Mouse (Mus musculus): ENCODE results near the gene H2-Ab1. TPM values are rescaled to one million over a fixed set of nuclear protein-coding genes. Genes with fewer than 3 reads are reported as not detected.
"Not testable (repeated sequence)": the region's sequence is repeated elsewhere in the genome, so short reads cannot be mapped to it uniquely, and the experiment has no call there.

H2-Ab1 gene
- polyA plus RNA-seq, 1 experiment from 2014 or later = 11.7 TPM

- Histone ChIP-seq H3K4me1 (0 out of 2 replicates have a peak, but pooled peaks cover 8% of the 10 kb centered on the region), H3K9ac (no peak overlapping the region), H3K4me3 (replicated peaks) (no peak overlapping the region), H3K9me3 (replicated peaks) (no peaks in the 10 kb centered on the region), H3K36me3 (no peaks in the 10 kb centered on the region), H3K4me2 (replicated peaks) (no peak overlapping the region), H3K27me3 (no peaks in the 10 kb centered on the region; the same call in 1 of the 2 replicates), H3K27ac (replicated peaks) (no peak overlapping the region)
- no peak for ATAC-seq (ENCODE audit: insufficient number of reproducible peaks, low FRiP score, low TSS enrichment, low read depth)
- WGBS = 71% methylated on average over 4 of the region's 4 CpGs
Measured at GRCm38 (mm10) chr17:34308161-34308560, 50.7 kb downstream of the H2-Ab1 start.

- H3K27ac ChIP-seq (replicated peaks) = no peak overlapping the region
- H3K36me3 ChIP-seq = no peaks in the 10 kb centered on the region
- H3K4me3 ChIP-seq (replicated peaks) = peak overlapping the region; percentile 64
- 0 out of 2 replicates have a peak, but pooled peaks cover 8% of the 10 kb centered on the region for H3K4me1 ChIP-seq
- H3K9me3 ChIP-seq (replicated peaks) = no peaks in the 10 kb centered on the region
- H3K27me3 ChIP-seq = no peaks in the 10 kb centered on the region; the same call in 1 of the 2 replicates
- peak overlapping the region; percentile 74 for H3K4me2 ChIP-seq (replicated peaks)
- H3K9ac ChIP-seq = peak overlapping the region; percentile 57; the same call in 1 of the 2 replicates
- no peak for ATAC-seq (ENCODE audit: insufficient number of reproducible peaks, low FRiP score, low TSS enrichment, low read depth)
- 35% methylated on average over 10 of the region's 10 CpGs for WGBS
Measured at GRCm38 (mm10) chr17:34309225-34309624, 51.7 kb downstream of the H2-Ab1 start.

DNA sequence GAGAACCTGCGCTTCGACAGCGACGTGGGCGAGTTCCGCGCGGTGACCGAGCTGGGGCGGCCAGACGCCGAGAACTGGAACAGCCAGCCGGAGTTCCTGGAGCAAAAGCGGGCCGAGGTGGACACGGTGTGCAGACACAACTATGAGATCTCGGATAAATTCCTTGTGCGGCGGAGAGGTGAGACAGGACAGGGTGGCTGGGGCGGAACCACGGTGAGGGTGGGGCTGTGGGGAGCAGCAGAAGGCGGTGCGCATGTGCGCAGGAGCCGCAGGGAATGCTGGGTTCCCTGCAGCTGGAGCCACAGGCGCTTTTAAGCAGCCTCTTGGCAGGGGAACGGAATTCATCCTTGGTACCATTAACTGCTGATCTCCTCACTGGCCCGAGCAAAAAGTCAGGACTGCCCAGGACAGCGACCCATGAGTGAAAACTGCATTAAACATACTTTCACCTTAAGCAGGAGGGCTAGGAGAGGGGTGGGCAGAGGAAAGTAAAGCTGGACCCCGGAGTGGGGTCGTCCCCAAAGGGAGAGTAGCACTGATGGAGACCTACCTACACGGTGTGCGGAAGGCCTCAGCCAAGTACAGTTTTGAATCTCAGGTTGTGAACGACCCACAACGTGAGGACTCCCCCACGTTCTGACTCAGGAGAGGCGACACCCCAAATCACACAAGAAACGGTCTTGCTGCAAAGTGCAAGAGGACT is 52.3 kb downstream of the H2-Ab1 start:
- WGBS = 19% methylated on average over 38 of the region's 38 CpGs
- ATAC-seq (ENCODE audit: insufficient number of reproducible peaks, low FRiP score, low TSS enrichment, low read depth) = peak; percentile 80

DNA sequence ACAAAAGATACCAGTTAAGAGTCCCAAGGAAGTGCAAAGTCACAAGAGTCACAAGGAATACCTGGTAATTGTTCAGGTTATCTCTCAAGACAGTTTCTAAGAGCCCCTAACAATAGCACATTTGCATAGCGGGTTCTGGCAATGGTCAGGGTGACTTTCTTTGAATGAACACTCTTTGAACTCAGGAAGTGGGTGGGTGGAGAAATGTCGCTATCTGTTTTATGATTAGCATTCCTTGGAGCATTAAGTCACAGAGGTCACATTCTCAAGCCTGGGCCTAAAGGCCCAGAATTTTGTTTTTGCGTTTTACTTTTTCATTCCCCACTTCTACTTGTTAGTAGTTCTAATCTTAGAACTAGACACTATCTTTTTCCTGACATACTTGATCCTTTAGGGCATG is 53.0 kb downstream of the H2-Ab1 start:
- 86% methylated on average over 3 of the region's 3 CpGs for WGBS
- not testable (repeated sequence) for H3K27me3 ChIP-seq; H3K9me3 ChIP-seq (replicated peaks); H3K9ac ChIP-seq; H3K4me2 ChIP-seq (replicated peaks); H3K36me3 ChIP-seq; H3K27ac ChIP-seq (replicated peaks); ATAC-seq (ENCODE audit: insufficient number of reproducible peaks, low FRiP score, low TSS enrichment, low read depth); H3K4me3 ChIP-seq (replicated peaks); H3K4me1 ChIP-seq

More for the DNA sequence above, 52.3 kb downstream of the H2-Ab1 start:
- Histone ChIP-seq H3K9ac (peak overlapping the region; percentile 57; the same call in 1 of the 2 replicates), H3K27me3 (no peaks in the 10 kb centered on the region; the same call in 1 of the 2 replicates), H3K27ac (replicated peaks) (0 out of 2 replicates have a peak overlapping the region, but pooled peaks have one; percentile 44), H3K9me3 (replicated peaks) (no peaks in the 10 kb centered on the region), H3K4me2 (replicated peaks) (peak overlapping the region; percentile 74), H3K4me1 (0 out of 2 replicates have a peak, but pooled peaks cover 8% of the 10 kb centered on the region), H3K4me3 (replicated peaks) (peak overlapping the region; percentile 64), H3K36me3 (no peaks in the 10 kb centered on the region)

DNA sequence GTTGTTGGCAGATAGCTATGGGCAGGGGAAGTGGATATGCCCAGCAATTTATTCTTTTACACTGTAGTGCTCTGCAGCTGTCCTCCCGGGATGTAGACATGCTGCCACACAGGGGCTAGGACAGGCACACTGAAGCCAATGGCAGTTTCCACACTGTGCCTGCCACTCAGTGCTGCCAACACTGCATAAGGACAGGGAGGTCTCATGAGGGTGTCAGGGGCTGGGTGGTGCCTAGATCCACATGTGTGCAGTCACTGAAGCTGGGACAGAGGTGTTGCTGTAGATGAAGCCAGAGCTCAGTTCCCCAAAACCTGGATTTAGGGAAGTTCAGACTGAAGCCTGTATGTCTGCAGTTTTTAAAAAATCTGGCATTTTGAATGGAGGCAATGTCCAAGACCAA is 54.7 kb downstream of the H2-Ab1 start:
- no peaks in the 10 kb centered on the region for H3K9me3 ChIP-seq (replicated peaks)
- H3K4me1 ChIP-seq = 0 out of 2 replicates have a peak, but pooled peaks cover 8% of the 10 kb centered on the region
- no peak overlapping the region for H3K4me2 ChIP-seq (replicated peaks)
- peaks cover 3% of the 10 kb centered on the region; the same call in 1 of the 2 replicates for H3K27me3 ChIP-seq
- WGBS = 88% methylated on average over 1 of the region's 1 CpGs
- H3K4me3 ChIP-seq (replicated peaks) = no peak overlapping the region
- no peak overlapping the region for H3K9ac ChIP-seq
- no peak for ATAC-seq (ENCODE audit: insufficient number of reproducible peaks, low FRiP score, low TSS enrichment, low read depth)
- no peak overlapping the region for H3K27ac ChIP-seq (replicated peaks)
- H3K36me3 ChIP-seq = no peaks in the 10 kb centered on the region

GRCm38 (mm10) chr17:34313393-34313792 is 55.9 kb downstream of the H2-Ab1 start:
- 33% methylated on average over 3 of the region's 3 CpGs for whole genome bisulfite sequencing
- Histone ChIP-seq H3K9ac (no peak overlapping the region), H3K27ac (replicated peaks) (no peak overlapping the region), H3K27me3 (peaks cover 3% of the 10 kb centered on the region; the same call in 1 of the 2 replicates), H3K4me1 (0 out of 2 replicates have a peak, but pooled peaks cover 8% of the 10 kb centered on the region), H3K4me2 (replicated peaks) (no peak overlapping the region), H3K36me3 (no peaks in the 10 kb centered on the region), H3K4me3 (replicated peaks) (no peak overlapping the region), H3K9me3 (replicated peaks) (no peaks in the 10 kb centered on the region)
- no peak for ATAC-seq (ENCODE audit: insufficient number of reproducible peaks, low FRiP score, low TSS enrichment, low read depth)

DNA sequence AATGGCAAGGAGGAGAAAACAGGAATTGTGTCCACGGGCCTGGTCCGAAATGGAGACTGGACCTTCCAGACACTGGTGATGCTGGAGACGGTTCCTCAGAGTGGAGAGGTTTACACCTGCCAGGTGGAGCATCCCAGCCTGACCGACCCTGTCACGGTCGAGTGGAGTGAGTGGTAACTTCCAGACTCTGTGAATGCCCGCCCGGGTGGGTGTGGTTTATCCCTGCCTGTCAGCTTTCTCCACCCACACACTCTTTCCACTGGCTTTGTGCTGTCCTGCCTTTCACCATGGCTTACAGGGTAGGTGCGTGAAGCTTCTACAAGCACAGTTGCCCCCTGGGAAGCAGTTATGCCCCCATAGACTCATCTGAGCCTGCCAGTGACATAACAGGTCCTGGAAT is 56.8 kb downstream of the H2-Ab1 start:
- 67% methylated on average over 9 of the region's 9 CpGs for WGBS
- no peaks in the 10 kb centered on the region for H3K9me3 ChIP-seq (replicated peaks)
- ATAC-seq (ENCODE audit: insufficient number of reproducible peaks, low FRiP score, low TSS enrichment, low read depth) = no peak
- H3K36me3 ChIP-seq = no peaks in the 10 kb centered on the region
- 0 out of 2 replicates have a peak, but pooled peaks cover 6% of the 10 kb centered on the region for H3K4me1 ChIP-seq
- H3K4me3 ChIP-seq (replicated peaks) = no peak overlapping the region
- no peak overlapping the region for H3K4me2 ChIP-seq (replicated peaks)
- H3K27me3 ChIP-seq = peaks cover 3% of the 10 kb centered on the region; the same call in 1 of the 2 replicates
- H3K9ac ChIP-seq = no peak overlapping the region
- no peak overlapping the region for H3K27ac ChIP-seq (replicated peaks)

DNA sequence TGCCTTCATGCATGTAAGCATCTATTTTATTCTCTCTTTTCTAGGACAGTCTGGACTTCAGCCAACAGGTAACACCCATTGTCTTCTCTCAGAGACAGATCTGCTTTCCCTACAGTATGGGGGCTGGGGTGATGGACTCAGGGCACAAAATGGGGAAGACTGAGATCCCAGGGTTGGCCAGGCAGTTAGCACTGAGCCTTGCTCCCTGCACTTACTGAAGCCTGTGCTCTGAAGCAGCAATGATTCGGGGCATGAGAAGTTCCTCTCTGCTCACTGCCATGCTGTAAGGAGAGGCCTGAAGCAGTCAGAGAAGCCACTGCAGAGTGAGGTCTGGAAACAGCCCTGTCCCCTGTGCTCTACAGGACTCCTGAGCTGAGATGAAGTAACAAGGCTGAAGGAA is 58.0 kb downstream of the H2-Ab1 start:
- H3K4me1 ChIP-seq = no peaks in the 10 kb centered on the region

GRCm38 (mm10) chr17:34316697-34317096 is 59.2 kb downstream of the H2-Ab1 start:
- ATAC-seq (ENCODE audit: insufficient number of reproducible peaks, low FRiP score, low TSS enrichment, low read depth) = no peak
- H3K27me3 ChIP-seq = 0 out of 2 replicates have a peak, but pooled peaks cover 3% of the 10 kb centered on the region
- no peak overlapping the region for H3K4me2 ChIP-seq (replicated peaks)
- no peak overlapping the region for H3K27ac ChIP-seq (replicated peaks)
- WGBS = 73% methylated on average over 2 of the region's 2 CpGs
- no peaks in the 10 kb centered on the region for H3K36me3 ChIP-seq
- H3K4me3 ChIP-seq (replicated peaks) = no peak overlapping the region
- H3K9me3 ChIP-seq (replicated peaks) = no peaks in the 10 kb centered on the region
- no peak overlapping the region for H3K9ac ChIP-seq
- no peaks in the 10 kb centered on the region for H3K4me1 ChIP-seq

More for the DNA sequence above, 58.0 kb downstream of the H2-Ab1 start:
- H3K27me3 ChIP-seq = 0 out of 2 replicates have a peak, but pooled peaks cover 3% of the 10 kb centered on the region
- no peaks in the 10 kb centered on the region for H3K9me3 ChIP-seq (replicated peaks)
- no peak for ATAC-seq (ENCODE audit: insufficient number of reproducible peaks, low FRiP score, low TSS enrichment, low read depth)
- H3K4me2 ChIP-seq (replicated peaks) = no peak overlapping the region
- 73% methylated on average over 1 of the region's 1 CpGs for WGBS
- H3K27ac ChIP-seq (replicated peaks) = no peak overlapping the region
- H3K36me3 ChIP-seq = no peaks in the 10 kb centered on the region
- no peak overlapping the region for H3K9ac ChIP-seq
- no peak overlapping the region for H3K4me3 ChIP-seq (replicated peaks)

- Histone ChIP-seq H3K4me3 (replicated peaks) (no peak overlapping the region), H3K36me3 (no peaks in the 10 kb centered on the region), H3K9me3 (replicated peaks) (no peaks in the 10 kb centered on the region), H3K4me2 (replicated peaks) (no peak overlapping the region), H3K9ac (no peak overlapping the region), H3K4me1 (no peaks in the 10 kb centered on the region), H3K27me3 (0 out of 2 replicates have a peak, but pooled peaks cover 3% of the 10 kb centered on the region), H3K27ac (replicated peaks) (no peak overlapping the region)
- ATAC-seq (ENCODE audit: insufficient number of reproducible peaks, low FRiP score, low TSS enrichment, low read depth) = no peak
- WGBS = 34% methylated on average over 2 of the region's 2 CpGs
Measured at GRCm38 (mm10) chr17:34317275-34317674, 59.8 kb downstream of the H2-Ab1 start.
